Mouse (Mus musculus) intestine, embryonic 16.5 days (tissue): ENCODE data around the gene Paip2b. TPM values are rescaled to one million over a fixed set of nuclear protein-coding genes. Genes with fewer than 3 reads are reported as not detected.

Experiments used
- ATAC-seq: fragments of 200-750 bp; cut with Nextera tagmentation; 2 replicates; pipeline ENCODE4 v1.8.0; 2017; ENCODE audit warnings: moderate TSS enrichment, moderate library complexity
- H3K27ac ChIP-seq: fragments of 300-500 bp; sonication (generic); 2 replicates; pipeline ENCODE4 v1.5.1; 2014; ENCODE audit warnings: mild to moderate bottlenecking, low read length
- H3K27me3 ChIP-seq: fragments of 300-500 bp; sonication (generic); replicated peaks from 2 replicates; pipeline ENCODE4 v1.6.1; 2014; ENCODE audit warnings: low read length, control low read depth, mixed read lengths; ENCODE audit not compliant: control insufficient read depth, insufficient read depth
- H3K36me3 ChIP-seq: fragments of 300-500 bp; sonication (generic); 2 replicates; pipeline ENCODE4 v1.6.1; 2014; ENCODE audit warnings: low read length, control low read depth; ENCODE audit not compliant: control insufficient read depth, insufficient read depth
- H3K4me1 ChIP-seq: fragments of 300-500 bp; sonication (generic); 2 replicates; pipeline ENCODE4 v1.6.1; 2014; ENCODE audit warnings: low read length, control low read depth, mixed read lengths; ENCODE audit not compliant: control insufficient read depth, insufficient read depth
- H3K4me2 ChIP-seq: fragments of 300-500 bp; sonication (generic); 2 replicates; pipeline ENCODE4 v1.6.1; 2014; ENCODE audit warnings: low read depth, low read length, control low read depth
- H3K4me3 ChIP-seq: fragments of 300-500 bp; sonication (generic); 2 replicates; pipeline ENCODE4 v1.5.1; 2014; ENCODE audit warnings: mild to moderate bottlenecking, low read length
- H3K9ac ChIP-seq: fragments of 300-500 bp; sonication (generic); 2 replicates; pipeline ENCODE4 v1.6.1; 2014; ENCODE audit warnings: low read depth, low read length
- H3K9me3 ChIP-seq: fragments of 300-500 bp; sonication (generic); 2 replicates; pipeline ENCODE4 v1.6.1; 2016; ENCODE audit warnings: low read length, control low read depth; ENCODE audit not compliant: control insufficient read depth
- WGBS: fragments of 180-500 bp; shearing (Covaris S2); extraction: QIAGEN DNeasy Blood & Tissue Kit; methylation state at CpG from one replicate; pipeline ENCODE4 v1.1.7; 2014; 5-methylcytosine and 5-hydroxymethylcytosine counted together
- polyA plus RNA-seq: library from polyadenylated mRNA; unstranded; fragments of >200 nt; fragmentation: Nextera tagmentation; extraction: Ambion mirVana; gene quantifications from 2 replicates; pipeline ENCODE4 v1.2.1, GENCODE M21; 2015

Gene Paip2b
- polyA plus RNA-seq, 1 experiment from 2014 or later = 13.4 TPM

DNA sequence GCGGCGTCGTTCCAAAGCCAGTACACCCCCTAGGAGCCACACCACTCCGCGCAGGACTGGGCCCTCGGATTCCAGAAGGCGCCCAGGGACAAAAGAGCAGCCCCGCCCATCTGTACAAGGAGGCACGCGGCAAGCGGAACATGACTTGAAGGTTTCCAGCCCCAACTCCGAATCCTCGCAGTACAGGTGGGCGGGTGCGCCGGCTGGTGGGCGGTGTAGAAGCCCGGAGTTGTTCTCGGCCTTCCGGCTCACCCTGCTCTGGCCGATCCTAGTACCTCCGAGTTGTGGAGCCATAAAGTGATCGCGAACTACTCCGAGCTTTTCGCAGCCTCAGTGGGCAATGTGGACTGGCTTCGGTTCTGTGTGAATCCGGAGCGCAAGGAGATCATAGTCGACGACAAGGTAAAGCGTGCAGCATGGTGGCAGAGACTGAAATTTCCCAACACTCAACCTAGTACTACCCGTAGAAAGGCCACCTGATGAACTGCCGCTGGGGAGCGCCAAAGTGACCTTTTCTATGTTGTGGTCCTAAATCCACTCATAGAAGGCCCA lies 68.6 kb downstream of the Paip2b start:
- Histone ChIP-seq H3K4me1 (peaks cover 6% of the 10 kb centered on the region; the same call in 1 of the 2 replicates), H3K27me3 (peaks cover 31% of the 10 kb centered on the region), H3K9ac (peak overlapping the region; percentile 27; the same call in 1 of the 2 replicates), H3K36me3 (no peaks in the 10 kb centered on the region), H3K27ac (no peak overlapping the region), H3K4me2 (peak overlapping the region; percentile 63), H3K9me3 (no peaks in the 10 kb centered on the region), H3K4me3 (peak overlapping the region; percentile 31)
- 1% methylated on average over 35 of the region's 35 CpGs for WGBS
- ATAC-seq = peak; percentile 83

DNA sequence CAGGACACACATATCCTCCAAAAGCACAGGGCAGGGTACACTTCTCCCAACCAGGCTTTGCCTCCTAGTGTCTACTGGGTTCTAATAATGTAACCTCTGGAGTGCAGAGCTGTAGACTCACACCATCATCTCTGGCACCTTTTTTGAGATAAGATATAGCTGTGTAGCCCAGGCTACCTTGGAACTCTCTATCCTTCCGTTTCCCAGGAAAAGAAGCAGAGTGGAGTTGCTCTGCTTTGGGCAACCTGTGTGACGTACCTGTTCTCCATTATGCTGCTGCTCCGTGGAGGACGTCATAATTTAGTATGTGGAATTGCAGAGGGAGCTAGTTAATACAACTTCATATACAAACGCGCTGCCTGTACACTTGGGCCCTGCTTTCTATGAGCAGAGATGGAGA lies 69.2 kb downstream of the Paip2b start, which contains the start of gene Ankrd53:
TSS of gene Ankrd53 (plus strand) at position 301 of the 400 bp plus-strand sequence.
- Histone ChIP-seq H3K4me1 (peaks cover 6% of the 10 kb centered on the region; the same call in 1 of the 2 replicates), H3K27ac (no peak within 1 kb of the TSS), H3K36me3 (no peaks in the 10 kb centered on the region), H3K9ac (peak within 1 kb of the TSS; percentile 27; the same call in 1 of the 2 replicates), H3K27me3 (peaks cover 37% of the 10 kb centered on the region), H3K4me2 (peak within 1 kb of the TSS; percentile 63), H3K4me3 (peak within 1 kb of the TSS; percentile 31), H3K9me3 (no peaks in the 10 kb centered on the region)
- no peak; the same call in 1 of the 2 replicates for ATAC-seq
- WGBS = 26% methylated on average over 6 of the region's 6 CpGs

GRCm38 (mm10) chr6:83756051-83756450 lies 75.5 kb downstream of the Paip2b start:
- Histone ChIP-seq H3K27me3 (peaks cover 42% of the 10 kb centered on the region), H3K4me1 (no peaks in the 10 kb centered on the region), H3K27ac (no peak overlapping the region), H3K9me3 (no peaks in the 10 kb centered on the region), H3K4me2 (no peak overlapping the region), H3K9ac (no peak overlapping the region), H3K36me3 (no peaks in the 10 kb centered on the region), H3K4me3 (no peak overlapping the region)
- 75% methylated on average over 9 of the region's 9 CpGs for WGBS
- ATAC-seq = no peak

Other genes starting within 250 kb of the Paip2b start
- gene Clec4f, start 175.6 kb downstream of the Paip2b start, polyA plus RNA-seq = 0.12 and 0.32 TPM in 2 replicates
- gene Cd207, start 153.9 kb downstream of the Paip2b start, polyA plus RNA-seq = not detected in 2 replicates
- gene Vax2, start 120.5 kb downstream of the Paip2b start, polyA plus RNA-seq = not detected in 2 replicates
- gene Atp6v1b1, start 88.8 kb downstream of the Paip2b start, polyA plus RNA-seq = not detected in 2 replicates
- not detected in 2 replicates for gene Ankrd53, start 69.1 kb downstream of the Paip2b start, polyA plus RNA-seq
- 83.3 and 88.5 TPM in 2 replicates for gene Tex261, start 55.9 kb downstream of the Paip2b start, polyA plus RNA-seq
- gene Nagk, start 36.8 kb downstream of the Paip2b start, polyA plus RNA-seq = 128 and 140 TPM in 2 replicates
- gene Zfp638, start 35.4 kb upstream of the Paip2b start, polyA plus RNA-seq = 34.4 and 34.7 TPM in 2 replicates
- gene Dysf, start 176.8 kb upstream of the Paip2b start, polyA plus RNA-seq = 5.7 and 6.1 TPM in 2 replicates